Mouse (Mus musculus) cerebellum, adult (tissue): ENCODE results near the gene Slc47a1.
"Not testable (repeated sequence)": the region's sequence is repeated elsewhere in the genome, so short reads cannot be mapped to it uniquely, and the experiment has no call there.

Experiments
- ATAC-seq: cut with Nextera tagmentation; 2 replicates; pipeline ENCODE4 v1.9.2; 2017; ENCODE audit warnings: mild to moderate bottlenecking, moderate library complexity, mixed read lengths; ENCODE audit not compliant: insufficient number of reproducible peaks, low FRiP score, low TSS enrichment

Slc47a1 gene

DNA sequence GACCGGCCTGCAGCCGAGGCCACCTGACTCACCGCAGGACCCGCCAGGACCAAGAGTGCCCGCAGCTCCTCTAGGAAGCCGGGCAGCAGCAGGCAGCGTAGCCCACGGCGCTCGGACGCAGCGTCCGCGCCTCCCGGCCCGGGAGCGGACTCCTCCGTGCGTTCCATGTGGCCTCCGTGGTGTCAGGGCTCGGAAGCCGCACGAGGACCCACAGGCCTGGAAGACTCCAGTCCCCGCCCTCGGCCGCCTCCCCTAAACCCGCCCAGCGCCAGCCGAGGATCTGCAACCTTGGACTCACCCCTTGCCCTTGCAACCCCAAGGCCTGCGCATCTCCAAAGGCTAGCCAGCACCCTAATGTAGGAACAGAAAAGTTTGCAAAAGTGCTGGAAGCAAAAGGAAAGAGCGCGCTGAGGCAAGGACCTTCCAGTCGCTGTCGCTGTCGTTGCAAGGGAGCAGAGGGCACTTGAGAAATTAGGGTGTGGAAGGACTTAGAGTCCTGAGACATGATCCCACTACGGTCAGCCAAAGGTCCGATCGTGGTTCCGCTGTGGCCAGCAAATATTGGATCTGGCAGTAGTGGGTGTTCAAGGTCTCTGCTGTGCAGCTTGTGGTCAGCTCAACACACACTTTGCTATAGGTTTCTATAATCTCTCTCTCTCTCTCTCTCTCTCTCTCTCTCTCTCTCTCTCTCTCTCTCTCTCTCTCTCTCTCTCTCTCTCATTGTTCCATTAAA lies at the start of gene Slc47a1:
Gene Slc47a1 (minus strand): TSS at position 465 of the 733 bp plus-strand sequence.
- ATAC-seq = no peak

DNA sequence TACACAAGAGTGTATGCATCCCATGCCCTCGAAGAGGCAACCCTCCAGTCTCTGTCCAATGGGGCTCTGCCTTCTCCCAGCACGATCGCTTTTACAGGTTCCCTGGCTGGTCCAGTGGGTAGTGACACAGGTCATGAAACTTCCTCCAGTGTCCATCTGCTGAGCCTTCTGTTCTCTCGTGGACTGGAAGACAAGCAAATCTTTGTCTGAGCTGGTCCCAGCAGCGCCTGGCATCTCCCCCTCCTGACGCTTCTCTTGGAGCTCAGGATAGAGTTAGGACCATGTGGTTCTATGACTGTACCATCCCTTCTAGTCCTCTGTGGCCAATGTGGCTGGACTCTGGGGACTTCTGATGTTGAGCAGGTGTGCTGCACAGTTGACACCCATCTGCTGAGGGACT lies 41.1 kb upstream of the Slc47a1 start:
- ATAC-seq = no peak

DNA sequence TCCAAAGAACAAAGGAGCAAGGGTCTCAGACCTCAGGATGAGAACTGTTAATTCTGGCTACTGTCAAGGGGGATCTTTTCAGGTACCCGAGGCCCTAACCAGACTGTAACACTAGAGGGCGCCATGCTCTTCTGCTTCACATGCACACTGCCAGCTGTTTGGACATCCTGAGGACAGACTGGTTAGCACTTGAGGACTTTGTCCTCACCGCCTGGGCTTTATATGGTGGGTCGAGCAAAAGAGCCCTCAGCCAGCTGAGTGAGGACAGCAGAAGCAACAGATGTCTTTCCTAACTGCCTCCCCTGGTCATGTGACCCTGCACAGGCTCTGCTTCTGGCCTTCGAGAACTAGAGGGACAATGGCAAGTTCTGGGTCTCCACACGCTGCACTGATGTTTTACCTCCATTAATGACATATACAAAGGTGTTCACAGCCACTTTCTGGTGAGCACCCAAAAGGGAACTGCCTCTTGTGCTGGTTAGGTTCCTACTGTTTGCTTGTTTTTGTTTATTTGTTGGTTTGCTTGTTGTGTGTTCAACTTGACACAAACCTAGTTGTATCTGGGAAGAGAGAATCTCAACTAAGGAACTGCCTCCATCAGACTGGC lies 39.9 kb upstream of the Slc47a1 start:
- ATAC-seq = peak; percentile 26; the same call in 1 of the 2 replicates

DNA sequence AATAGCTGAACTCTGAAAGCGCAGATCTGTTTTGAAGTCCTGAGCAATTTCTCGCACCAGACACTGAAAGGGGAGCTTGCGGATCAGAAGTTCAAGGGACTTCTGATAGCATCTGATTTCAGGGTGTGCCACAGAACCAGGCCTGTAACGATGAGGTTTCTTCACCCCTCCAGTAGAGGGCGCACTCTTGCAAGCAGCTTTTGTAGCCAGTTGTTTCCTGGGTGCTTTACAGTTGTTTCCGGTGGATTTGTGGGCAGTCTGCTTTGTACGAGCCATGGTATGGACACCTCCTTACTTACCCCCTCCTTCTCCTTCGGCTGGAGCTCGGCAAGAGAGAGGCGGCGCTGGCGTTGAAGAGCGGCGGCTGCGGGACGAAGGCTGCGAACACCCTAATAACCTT lies 38.4 kb upstream of the Slc47a1 start:
- not testable (repeated sequence) for ATAC-seq

DNA sequence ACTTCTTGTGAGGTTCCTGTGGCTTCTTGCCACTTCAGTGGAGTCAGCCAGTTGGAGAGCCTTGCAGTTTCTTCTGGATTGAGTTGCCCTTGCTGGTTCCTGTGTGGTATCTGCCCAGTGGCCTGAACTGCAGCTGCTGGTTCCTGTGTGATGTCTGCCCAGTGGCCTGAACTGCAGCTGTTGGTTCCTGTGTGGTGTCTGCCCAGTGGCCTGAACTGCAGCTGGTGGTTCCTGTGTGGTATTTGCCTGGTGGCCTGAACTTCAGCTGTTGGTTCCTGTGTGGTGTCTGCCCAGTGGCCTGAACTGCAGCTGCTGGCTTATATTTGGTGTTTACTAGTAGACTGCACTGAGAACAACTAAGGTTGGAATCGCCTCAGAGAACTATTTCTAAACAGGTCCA lies 37.3 kb upstream of the Slc47a1 start:
- ATAC-seq = no peak

DNA sequence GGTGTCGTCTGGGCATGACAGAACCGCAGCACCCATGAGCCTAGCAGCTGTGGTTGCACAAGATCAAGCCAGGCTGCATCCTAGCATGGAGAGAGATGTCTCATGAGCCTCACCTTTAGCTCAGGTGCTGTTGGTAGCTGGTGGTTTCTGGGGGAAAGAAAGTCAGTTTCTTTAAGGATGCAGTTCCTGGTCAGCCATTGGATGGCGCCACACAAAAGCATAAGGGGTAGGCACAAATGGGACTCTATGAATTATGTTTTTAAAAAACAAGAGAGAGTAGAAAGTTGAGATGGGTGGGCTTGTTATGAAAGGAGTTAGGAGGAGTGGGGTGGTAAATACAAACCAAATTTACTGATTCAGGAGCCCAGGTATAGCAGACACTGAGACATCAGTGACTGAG lies 36.4 kb upstream of the Slc47a1 start:
- ATAC-seq = no peak

DNA sequence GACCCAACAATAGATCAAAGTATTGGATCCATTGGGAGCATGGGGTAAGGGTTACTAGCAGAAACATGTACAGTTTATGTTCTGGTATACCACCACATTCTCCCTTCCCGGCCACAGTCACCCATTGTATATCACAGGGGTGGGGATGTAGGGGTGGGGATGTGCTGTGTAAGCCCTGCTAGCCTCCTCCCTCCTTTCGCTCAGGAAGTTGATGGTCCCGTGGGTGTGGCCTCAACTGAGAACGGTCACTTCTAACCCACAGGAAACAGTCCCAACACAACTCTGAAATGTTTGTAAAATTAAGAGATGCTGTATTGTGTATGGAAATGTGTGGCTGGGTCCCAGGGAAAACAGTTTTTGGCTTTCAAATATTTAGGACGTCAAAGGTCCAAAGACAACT lies 35.3 kb upstream of the Slc47a1 start:
- ATAC-seq = no peak

DNA sequence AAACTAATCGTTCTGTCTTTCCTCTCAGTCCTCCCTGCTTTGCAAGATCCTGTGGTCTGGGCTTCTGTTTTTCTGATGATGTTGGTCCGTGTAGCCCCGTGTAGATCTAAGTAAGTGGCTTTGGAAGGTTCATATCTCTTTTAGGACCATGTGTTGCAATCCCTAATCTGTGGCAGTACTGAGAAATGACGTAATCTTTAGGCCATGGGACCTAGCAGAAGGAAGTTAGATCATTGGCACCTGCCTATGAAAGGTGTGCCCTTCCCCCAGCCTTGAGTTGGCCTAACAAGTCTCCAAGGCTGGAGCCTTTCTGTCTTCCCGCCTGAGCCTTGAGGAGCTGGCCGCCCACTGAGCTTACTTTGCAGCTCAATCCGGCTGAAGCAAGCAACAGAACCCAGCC lies 33.7 kb upstream of the Slc47a1 start:
- no peak for ATAC-seq

DNA sequence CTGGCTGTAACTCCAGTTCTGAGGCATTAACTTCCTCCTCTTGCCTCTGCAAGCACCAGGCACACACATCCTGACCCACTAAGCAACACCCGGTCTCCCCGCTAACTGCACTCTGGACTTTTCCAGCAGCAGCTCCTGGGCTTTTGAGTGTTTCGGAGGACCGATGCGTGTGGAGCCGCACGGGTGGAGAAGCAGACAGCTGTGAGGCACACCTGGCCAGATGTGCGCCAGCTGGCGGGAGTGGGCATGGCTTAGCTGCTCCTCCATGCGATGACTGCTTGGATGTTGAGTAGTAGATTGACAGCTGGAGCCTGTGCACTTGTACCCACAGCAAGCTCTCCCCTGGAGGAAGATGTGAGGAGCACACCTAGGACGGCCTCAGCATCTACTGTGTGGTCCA lies 33.1 kb upstream of the Slc47a1 start:
- no peak for ATAC-seq

DNA sequence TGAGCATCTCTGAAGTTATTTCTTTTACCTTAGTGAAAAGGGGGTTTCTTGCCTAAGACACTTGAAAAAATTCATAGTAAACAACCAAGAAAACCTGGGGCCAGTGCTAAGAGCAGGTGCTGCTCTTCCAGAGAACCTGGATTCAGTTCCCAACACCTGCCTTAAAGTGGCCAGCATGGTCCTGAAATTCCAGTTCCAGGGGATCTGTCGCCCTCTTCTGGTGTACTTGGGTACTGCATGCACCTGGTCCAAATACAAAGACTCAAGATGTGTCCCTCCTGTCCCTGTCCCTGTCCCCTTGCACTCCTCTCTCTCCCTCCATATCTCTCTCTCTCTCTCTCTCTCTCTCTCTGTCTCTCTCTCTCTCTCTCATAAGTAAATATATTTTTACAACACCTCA lies 32.0 kb upstream of the Slc47a1 start:
- ATAC-seq = no peak

DNA sequence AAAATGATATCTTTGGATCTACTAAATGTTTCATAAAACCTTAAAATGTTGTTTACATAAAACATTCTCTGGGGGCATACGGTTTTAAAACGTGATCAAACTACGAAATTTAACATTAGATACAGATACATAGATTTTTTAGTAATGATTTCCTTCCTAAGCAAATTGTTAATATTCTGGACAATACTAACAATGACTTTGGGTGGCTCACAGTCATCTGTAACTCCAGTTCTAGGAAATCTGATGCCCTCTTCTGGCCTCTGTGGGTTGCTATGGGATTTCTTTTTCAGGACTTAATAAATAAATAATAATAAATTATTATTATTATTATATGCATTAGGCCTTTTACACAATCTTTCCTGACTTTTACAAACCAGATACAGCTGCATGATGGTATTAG lies 30.9 kb upstream of the Slc47a1 start:
- ATAC-seq = no peak

DNA sequence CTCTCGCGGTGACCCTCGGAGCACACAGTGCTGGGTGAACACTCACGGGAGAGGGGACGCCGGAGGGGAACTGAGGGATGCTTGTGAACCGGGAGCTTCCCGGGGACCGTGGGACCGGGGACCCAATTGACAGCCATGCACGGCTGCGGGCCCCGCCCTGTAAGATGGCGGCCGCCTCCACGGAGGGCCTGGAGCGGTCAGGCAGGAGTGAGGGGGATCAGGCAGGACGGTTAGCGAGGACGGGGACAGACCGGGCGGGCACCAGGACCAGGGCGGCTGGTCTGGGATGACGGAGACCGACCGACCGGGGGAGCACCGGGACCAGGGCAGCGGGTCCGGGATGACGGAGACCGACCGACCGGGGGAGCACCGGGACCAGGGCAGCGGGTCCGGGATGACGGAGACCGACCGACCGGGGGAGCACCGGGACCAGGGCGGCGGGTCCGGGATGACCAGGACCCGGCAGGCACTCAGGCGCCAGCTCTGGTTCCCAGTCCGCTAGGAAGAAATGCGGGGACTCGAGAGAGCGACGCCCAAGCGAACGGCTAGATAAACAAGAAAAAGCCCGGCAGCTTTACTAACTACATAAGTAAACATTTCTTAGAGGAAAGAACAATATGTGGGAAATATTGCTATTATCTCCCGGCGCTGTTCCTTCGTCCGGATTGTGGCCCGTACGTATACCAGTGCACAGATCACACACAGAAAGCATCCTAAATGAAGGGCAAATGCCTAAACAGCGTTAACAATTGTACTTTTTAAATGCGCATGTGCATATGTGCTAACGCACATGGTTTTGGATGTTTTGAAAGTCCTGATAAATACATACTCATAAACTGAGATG lies 30.3 kb upstream of the Slc47a1 start:
- ATAC-seq = peak; percentile 86

DNA sequence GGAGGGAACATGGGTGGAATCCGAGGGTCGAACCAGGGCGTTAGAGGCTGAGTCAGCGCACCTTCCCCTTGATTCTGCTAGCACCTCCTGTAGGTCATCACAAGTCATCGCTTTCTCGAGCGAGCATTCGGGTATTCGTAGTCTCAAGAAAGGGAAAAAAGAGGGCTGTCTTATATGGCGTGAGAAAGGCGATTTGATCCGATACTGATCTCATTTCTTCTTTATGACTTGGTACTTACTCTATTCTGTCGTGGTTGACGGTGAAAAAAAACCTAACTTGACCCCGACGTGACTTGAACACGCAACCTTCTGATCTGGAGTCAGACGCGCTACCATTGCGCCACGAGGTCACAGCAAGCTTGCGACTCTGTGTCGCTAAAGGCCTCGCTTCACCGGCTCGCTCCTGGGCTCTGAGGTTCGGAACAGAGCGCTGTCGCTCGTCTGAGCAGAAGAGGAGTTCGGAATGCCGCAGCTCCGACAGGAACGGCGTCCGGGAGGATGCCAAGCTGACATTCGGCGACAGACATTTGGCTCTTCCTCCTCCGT lies 29.6 kb upstream of the Slc47a1 start:
- peak; percentile 82 for ATAC-seq

DNA sequence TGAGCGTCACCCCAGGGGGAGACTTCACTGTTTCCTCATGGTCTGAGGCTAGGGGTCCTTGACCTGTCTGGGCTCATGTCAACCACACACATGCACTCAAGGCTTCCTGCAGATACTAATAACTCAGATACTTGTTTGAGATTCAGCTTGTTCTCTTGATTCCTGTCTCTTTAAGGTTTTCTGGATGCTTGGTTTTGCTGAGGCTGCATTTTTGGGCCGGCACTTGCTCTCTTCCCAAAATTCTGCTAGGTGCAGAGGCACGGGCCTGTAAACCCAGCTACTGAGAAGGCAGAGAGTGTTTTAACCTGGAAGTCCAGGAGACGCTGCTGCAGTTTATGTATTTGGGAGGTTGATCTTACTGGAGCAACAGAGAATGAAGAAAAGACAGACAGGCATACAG lies 23.6 kb upstream of the Slc47a1 start:
- ATAC-seq = no peak

DNA sequence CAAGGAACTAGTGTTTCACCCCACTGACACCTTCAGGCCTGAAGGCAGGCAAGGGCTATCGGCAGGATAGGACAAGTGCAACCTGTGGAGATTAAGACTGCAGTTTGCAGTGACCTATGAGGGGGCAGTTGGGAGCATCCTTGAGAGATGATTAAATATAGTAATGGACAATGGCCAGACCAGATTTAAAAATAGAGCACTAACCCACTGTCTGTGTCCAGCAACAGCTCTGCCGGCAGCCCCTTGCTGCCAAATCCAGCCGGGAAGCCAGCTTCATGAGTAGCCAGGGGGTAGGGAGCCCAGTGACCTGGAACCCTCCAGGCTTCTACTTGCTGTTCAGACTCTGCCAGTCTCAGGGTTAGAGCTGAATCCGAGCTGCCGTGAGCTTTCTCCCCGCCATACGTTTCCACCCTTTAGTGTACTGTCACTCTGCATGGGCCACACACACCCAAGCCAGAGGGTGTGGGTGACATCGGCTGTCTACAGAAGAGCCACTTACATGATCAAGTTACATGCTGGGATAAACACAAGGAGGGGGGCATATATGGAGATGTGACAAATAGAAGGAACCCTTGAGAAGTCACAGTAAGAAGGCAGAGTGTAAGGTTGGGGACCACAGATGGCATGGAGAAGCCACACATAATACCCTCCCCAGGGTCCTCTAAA lies 22.7 kb upstream of the Slc47a1 start:
- no peak; the same call in 1 of the 2 replicates for ATAC-seq

DNA sequence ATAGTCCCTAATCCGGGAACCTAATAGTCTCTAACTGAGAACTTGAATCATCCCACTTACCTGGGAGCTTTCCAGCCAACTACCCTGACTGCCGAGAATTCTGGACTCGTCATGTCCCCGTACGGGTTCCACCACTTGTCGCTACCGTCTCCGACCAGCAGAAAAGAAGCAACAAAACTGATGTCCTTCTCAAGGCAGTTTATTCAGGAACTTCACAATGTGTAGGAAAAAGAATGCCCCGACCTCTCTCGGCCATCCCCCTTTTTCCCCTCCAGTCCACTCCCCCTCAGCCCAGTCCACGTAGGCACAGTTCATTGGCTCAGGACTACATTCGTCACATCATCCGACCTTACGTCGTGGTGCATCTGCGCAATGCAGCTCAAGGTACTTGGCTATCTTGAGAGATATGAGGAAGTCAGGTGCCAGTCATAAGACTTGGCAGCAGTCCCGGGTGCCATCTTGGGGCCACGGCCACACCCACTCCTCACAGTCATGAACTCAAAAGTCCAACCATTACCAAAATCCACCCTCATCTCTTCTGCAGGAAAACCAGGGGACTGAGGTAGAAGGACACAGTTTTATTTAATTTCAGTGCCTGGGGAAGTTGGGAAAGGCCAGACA lies 19.4 kb upstream of the Slc47a1 start:
- not testable (repeated sequence) for ATAC-seq

DNA sequence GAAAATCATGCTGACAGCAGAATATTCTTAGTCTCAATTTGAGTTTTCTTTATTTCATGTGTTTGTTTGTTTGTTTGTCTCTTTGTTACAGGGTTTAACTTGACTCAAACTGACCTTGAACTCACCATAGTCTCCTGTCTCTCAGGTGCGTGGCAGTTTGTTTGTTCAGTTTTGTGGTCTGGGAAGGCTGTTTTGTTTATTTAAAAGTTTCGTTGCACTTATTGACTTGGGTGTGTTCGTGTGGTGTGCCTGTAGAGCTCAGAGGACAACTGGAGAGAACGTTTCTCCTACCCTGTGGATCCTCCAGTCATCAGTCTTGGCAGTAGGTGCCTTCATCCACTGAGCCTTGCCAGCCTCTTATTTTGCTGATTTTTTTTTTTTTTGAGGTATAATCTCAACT lies 10.8 kb upstream of the Slc47a1 start:
- ATAC-seq = no peak

DNA sequence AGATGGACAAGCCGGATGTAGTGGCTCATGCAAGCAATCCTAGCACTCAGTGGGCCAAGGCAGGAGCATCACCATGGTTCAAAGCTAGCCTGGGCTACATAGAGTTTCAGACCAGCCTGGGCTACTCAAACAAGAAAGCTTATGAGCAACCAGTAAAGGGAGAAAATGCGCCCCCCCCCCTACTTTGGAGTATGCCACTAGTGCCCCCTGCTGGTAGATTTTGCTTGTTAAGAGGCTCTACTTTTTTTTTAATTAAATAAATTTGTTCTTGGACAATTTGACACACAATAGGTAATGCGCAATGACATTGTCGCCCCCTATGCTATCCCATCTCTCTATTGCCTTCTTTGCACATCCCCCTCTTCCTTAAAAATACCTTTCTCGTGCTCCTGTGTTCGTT lies 9.9 kb upstream of the Slc47a1 start:
- ATAC-seq = no peak

DNA sequence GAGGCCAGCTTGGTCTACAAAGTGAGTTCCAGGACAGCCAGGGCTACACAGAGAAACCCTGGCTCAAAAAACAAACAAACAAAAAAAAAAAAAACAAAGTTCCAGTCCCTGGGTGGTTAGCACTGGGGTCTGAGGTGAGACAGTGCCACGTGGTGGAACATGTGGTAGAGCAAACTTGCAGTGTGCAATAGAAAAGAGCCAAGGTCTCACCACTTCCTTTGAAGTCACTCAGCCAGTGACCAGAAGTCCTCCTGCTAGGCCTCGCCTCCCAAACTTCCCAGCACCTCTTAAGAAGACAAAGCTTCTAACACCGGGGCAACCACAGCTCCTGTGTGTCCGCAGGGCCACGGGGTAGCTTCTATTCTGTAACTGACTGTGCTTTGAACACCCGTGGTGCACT lies 9.1 kb upstream of the Slc47a1 start:
- no peak for ATAC-seq

DNA sequence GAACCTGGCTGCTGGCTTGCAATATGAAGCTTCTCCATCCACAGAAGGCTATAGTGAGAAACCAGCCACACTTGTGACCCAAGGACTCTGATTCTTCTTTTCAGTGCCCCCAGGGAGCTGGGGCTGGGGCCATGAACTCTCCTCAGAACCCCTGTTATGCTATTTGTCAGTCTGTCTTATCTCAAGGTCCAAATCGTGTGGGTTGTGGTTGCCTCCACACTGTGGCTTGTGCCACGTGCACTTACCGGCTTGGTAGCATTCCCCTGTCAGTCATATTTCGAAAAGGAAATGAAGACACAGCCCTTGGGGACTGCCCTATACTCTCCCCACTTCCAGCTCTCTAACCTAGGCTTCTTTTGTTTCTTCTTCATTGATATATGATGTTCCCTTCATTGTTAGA lies 7.6 kb upstream of the Slc47a1 start:
- no peak for ATAC-seq
